Mouse (Mus musculus): ENCODE measurements around the gene Sirt5. TPM values are rescaled to one million over a fixed set of nuclear protein-coding genes. Genes with fewer than 3 reads are reported as not detected.
A peak's percentile ranks its signal among the peaks of the same experiment; 100 is the strongest.

Sirt5 gene
- total RNA-seq, 2 experiments from 2014 or later = 12.1 to 19.8 TPM

DNA sequence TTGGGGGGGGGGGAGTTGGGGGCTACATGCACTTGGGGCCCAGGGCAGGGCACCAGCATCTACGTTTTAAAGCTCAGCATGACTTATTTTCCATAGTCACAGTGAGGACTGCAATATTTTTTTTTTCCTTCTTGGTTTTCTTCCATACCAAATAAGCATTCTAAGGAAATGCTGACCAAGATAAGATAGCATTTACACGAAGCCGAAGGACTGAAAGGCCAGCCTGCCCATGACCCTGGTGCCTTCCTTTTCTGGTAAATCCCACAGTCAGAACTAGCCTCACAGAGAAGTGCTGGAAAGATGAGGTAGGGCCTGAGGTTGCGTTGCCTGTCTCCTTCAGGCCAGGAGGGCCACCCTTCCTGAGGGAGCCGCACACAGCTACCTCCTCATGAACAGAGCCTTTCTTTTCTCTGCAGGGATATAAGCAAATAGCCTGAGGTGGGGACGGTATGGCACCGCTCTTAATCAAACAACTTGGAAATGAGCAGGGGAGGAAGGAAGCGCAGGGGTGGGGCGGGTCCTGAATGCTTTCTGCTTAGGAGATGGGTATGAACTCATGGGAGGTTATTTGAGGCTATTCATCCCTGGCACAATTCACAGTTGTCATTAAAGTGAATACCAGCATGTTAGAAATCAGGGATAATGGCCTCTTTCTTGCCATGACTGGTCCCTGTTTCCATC lies 14.7 kb upstream of the Sirt5 start:
- H3K4me3 ChIP-seq = no peak overlapping the region
- no peak for TF ChIP-seq CTCF (IDR thresholded peaks at IDR 0.05)
- DNase-seq = no peak
- H3K27ac ChIP-seq = peak overlapping the region; percentile 59
- intact Hi-C loops (cut with DNase I) = no loop called here

DNA sequence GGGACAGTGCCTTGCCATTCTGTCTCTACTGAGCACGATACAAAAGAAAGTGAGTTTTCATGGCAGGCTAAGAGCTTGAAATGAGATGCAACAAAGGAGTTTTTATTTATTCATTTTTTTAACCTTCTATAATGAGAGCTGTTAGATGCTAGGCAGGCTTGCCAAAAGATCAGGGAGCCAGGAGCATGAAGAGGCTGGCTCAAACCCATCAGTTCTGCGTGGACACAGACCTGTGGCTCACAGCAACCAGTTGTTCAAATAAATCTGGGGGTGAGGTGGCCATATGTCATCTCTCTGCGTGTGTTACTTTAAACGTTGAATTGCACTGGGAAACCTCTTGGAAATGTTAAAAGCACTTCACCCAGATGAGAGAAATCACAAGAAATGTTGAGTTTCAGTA lies 11.9 kb upstream of the Sirt5 start:
- H3K27ac ChIP-seq = no peak overlapping the region
- H3K4me3 ChIP-seq = no peak overlapping the region
- intact Hi-C loops (cut with DNase I) = no loop called here
- TF ChIP-seq CTCF (IDR thresholded peaks at IDR 0.05) = no peak
- no peak for DNase-seq

DNA sequence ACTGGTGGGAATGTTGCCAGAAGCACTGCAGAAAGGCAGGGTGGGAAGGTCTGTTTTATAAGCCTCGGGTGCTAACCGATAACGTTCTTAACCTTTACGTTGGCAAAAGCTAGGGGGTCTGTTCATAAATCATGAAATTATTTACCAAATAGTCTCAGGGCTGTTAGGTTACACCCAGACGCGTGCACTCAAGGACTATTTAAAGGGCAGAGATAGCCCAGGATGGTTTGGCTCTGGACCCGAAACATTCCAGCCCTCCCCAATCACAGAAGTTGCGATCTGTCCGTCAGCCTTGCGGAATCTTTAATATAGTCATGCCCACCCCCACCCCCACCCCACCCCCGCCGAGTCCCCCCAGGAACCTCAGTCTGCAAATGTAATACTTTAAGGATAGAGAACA lies 10.9 kb upstream of the Sirt5 start:
- intact Hi-C loops (cut with DNase I) = no loop called here
- Histone ChIP-seq H3K27ac (no peak overlapping the region), H3K4me3 (no peak overlapping the region)
- no peak for DNase-seq
- no peak for TF ChIP-seq CTCF (IDR thresholded peaks at IDR 0.05)

DNA sequence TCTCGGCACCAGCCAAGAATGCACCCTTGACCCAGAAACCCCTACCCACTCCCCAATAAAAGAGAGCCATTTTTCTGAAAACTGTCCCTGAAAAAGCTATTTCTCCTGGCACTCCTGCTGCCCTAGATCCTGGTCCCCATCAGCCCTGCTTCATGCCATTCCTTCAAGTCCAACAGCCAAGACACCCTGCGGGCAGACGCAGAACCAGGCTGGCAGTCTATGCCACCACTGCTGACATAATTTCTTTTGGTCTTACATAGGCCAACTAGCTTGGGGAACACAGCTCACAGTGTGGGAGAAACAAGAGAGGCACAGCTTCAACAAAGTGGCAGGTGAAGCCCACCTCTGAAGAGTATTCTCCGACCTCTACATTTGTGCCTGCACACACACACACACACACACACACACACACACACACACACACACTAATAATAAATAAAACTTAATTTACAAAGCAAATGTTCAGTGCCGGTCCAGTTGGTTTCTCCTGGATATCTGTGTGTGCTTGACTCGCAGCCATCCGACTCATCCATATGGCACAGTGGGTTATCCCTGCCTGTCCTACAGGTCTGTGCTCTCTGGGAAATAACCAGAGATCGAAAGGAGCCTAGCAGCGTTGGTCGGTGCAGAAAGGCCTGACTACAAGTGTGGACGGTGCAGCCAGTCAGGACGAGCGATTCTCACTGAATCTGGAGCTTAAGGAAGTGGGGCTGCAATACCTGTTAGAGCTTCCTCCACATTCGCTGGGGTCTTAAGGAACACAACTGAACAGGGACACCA lies 8.8 kb upstream of the Sirt5 start:
- no peak for DNase-seq
- Histone ChIP-seq H3K27ac (no peak overlapping the region), H3K4me3 (no peak overlapping the region)
- intact Hi-C loops (cut with DNase I) = no loop called here
- no peak for TF ChIP-seq CTCF (IDR thresholded peaks at IDR 0.05)

DNA sequence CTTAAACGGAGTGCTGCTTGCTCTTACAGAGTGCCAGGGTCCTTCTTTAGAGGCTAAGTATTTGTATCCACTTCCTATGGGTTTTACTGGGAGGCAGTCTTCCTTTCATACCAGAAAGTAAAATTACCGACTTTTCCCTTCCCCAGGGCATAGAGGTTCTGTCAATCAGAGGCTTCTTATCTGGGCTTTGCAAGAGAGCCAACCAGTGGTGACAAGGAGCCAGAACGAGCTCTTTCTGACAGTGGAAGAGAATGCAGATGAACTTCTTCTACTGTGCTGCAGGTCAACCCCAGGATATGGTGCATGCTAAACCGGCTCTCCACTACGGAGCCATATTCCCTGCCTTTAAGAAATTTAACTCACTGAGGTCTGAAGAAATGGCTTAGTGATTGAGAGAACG lies 4.8 kb upstream of the Sirt5 start:
- intact Hi-C loops (cut with DNase I) = no loop called here
- no peak for TF ChIP-seq CTCF (IDR thresholded peaks at IDR 0.05)
- Histone ChIP-seq H3K27ac (no peak overlapping the region), H3K4me3 (no peak overlapping the region)
- no peak for DNase-seq

DNA sequence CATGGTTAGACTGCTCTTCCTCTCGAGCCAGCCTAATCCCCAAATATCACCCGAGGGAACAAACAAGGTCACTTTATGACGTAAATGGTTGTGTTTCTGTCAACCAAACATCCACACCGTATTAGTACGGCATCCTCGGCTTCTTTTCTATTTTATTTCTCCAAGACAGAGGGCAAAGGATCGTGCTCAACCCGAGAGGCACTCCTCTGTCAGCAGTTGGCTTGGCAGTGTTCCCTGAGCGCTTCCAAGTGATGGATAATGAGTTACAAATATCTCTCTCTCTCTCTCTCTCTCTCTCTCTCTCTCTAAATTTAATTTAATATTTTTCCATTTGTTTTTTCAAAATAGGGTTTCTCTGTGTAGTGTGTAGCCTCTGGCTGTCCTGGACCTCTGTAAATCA lies 2.9 kb upstream of the Sirt5 start:
- intact Hi-C loops (cut with DNase I) = no loop called here
- no peak overlapping the region for H3K27ac ChIP-seq
- no peak for TF ChIP-seq CTCF (IDR thresholded peaks at IDR 0.05)
- DNase-seq = no peak
- no peak overlapping the region for H3K4me3 ChIP-seq

DNA sequence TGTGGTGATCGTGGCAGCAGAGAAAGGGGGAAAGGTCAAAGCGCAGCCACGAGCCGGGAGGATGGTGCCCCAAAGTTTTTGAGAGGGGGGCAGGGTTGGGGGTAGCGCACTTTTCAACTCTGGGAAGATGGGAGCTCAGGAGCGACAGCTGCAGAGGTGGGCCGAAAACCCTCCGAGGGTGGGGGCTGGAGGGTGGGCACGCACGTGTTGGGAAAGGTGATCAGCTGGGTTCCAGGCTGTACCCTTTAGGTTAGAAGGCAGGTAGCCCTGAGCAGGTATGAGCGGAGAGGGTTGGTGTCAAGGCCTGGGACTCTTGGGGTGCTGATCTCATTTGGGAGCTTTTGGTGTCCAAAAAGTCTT lies 509 bp downstream of the Sirt5 start:
- no peak for TF ChIP-seq CTCF (IDR thresholded peaks at IDR 0.05)
- peak overlapping the region; percentile 85 for H3K27ac ChIP-seq
- peak overlapping the region; percentile 94 for H3K4me3 ChIP-seq
- intact Hi-C loops (cut with DNase I) = no loop called here
- no peak for DNase-seq

DNA sequence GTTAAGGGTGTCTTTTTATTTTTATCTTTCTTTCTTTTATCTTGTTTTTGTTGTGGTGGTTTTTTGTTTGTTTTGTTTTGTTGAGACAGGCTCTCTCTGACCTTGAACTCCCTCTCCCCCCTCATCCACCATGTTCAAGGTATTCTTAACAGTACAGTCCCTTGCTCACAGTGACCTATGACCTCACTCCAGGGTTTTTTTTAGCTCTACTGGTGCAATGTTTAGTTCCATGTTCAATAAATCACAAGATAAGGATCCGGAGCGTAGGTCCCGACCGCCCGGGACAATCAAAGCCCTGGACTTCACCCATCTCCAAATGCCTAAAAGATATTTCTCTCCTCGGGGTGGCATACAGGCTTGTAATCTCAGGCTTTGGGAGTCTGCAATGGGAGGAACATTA lies 4.8 kb downstream of the Sirt5 start:
- Histone ChIP-seq H3K4me3 (no peak overlapping the region), H3K27ac (no peak overlapping the region)
- DNase-seq = no peak
- no peak for TF ChIP-seq CTCF (IDR thresholded peaks at IDR 0.05)
- intact Hi-C loops (cut with DNase I) = no loop called here

DNA sequence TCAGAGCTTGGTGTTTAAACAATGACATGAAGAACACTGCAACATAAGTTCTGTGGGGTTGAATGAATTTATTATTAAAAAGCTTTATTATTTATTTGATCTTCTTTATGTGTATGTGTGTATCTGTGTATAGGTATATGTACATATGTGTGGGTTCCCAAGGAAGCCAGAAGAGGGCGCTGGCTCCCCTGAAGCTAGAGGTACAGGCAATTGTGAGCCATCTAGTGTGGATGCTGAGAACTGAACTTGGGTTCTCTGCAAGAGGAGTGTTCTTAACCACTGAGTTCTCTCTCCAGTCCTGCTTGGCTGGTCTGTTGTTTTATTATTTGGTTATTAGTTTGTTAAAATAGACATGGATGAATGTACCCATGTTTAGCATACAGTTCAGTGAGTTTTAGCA lies 7.6 kb downstream of the Sirt5 start:
- no peak for DNase-seq
- no peak for TF ChIP-seq CTCF (IDR thresholded peaks at IDR 0.05)

DNA sequence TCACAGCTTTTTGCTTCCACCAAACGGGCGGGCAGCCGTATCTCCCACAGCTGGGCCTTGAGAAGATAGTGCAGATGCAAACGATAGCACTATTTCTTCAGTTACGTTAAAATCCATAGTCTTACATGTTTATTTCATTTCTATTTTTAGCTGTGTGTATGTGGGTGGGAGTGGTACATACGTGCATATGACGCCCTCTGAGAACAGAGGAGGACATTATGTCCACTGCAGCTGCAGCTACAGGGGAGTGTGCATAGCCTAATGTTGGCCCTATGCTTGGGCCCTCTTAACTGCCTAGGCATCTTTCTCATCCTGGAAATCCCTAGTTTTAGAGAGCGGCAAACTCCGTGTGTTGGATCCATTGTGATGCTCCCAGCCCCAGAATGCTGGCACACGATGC lies 8.9 kb downstream of the Sirt5 start:
- TF ChIP-seq CTCF (IDR thresholded peaks at IDR 0.05) = no peak
- Histone ChIP-seq H3K27ac (peak overlapping the region; percentile 68), H3K4me3 (no peak overlapping the region)
- no peak for DNase-seq
- intact Hi-C loops (cut with DNase I) = no loop called here

More for the DNA sequence above, 7.6 kb downstream of the Sirt5 start:
- H3K4me3 ChIP-seq = no peak overlapping the region
- intact Hi-C loops (cut with DNase I) = no loop called here
- no peak overlapping the region for H3K27ac ChIP-seq

DNA sequence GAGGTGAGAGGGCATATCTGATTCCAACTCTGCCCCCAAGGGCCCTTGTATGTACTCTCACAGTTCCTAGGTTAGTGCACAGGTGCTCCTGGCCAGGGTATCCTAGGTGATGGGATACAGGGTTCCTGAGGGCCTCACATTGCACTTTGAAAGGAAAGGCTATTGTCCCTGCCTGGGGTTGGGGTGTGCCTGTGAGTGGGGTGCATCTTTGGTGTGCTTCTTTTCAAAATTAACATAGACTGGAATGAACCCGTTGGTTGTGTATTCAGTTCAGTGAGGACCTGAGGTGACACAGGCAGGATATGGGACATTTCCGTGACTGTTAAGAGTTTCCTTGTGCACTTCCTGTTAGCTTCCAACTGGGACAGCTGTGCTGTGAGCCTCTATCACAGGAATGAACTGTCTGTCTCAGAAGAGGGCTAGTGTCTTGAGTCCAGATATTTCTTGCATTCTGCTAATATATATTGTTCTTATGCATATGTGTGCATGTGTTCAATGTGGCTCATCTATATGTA lies 9.7 kb downstream of the Sirt5 start:
- TF ChIP-seq CTCF (IDR thresholded peaks at IDR 0.05) = no peak
- Histone ChIP-seq H3K4me3 (no peak overlapping the region), H3K27ac (peak overlapping the region; percentile 68)
- DNase-seq = no peak
- intact Hi-C loops (cut with DNase I) = no loop called here

DNA sequence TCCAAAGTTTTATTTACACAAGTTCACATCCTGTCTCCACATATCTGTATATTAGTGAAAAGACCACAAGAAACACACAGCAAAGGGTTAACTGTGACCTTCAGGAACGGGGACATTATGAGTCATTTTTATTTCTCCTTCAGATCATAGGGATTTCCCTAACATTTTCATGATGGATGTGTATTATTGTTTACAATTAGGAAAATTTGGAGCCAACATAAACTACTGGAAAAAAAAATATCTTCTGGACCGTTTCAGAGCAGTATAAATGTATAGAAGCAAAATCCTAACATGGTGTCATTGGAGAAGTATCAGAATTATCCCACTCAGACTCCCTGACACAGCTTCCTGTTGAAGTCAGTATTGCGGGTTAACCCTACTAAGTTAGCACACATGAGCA lies 14.7 kb downstream of the Sirt5 start:
- no peak for DNase-seq
- no peak overlapping the region for H3K4me3 ChIP-seq
- intact Hi-C loops (cut with DNase I) = no loop called here
- no peak for TF ChIP-seq CTCF (IDR thresholded peaks at IDR 0.05)
- no peak overlapping the region for H3K27ac ChIP-seq

DNA sequence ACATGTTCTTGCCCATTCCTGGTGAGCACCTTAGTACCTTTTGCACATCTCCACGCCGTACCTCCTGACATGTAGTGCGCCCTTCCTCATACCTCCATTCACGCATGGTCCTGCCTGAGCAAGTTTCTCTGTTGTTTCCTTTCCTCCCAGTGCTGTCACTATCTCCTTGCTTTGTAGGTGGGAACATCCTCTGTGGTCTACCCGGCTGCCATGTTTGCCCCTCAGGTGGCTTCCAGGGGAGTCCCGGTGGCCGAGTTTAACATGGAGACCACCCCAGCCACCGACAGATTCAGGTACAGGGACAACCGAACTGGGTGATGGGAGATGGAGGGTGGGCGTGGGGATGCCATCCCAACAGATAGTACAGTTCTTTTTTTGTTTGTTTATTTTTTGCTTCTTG lies 20.0 kb downstream of the Sirt5 start:
- intact Hi-C loops (cut with DNase I) = no loop called here
- H3K27ac ChIP-seq = no peak overlapping the region
- no peak for TF ChIP-seq CTCF (IDR thresholded peaks at IDR 0.05)
- DNase-seq = no peak
- no peak overlapping the region for H3K4me3 ChIP-seq
